Comparison of ENCODE assay signal across 18 mouse cellular contexts in genomic region chr8:114006587-114006986, GRCm38 (mm10).
"Had no signal": no experiment of that assay in that cellular context is flagged by ENCODE, and none has a peak within 500 bp of the region (broad histone marks: within the 10 kb centered on the region; RNA-seq: fewer than 3 reads in every experiment).

No protein-coding gene starts in this region.

- H3K4me3 ChIP-seq: layer of hippocampus, adult 2 months; limb, embryonic 12.5 days; limb, embryonic 15.5 days; neural tube, embryonic 12.5 days; neural tube, embryonic 15.5 days had no signal

- ATAC-seq: liver, postnatal 0 days; lung, postnatal 0 days had no signal

- H3K9ac ChIP-seq: limb, embryonic 12.5 days; limb, embryonic 15.5 days; liver, embryonic 14.5 days; liver, postnatal 0 days; lung, embryonic 14.5 days; neural tube, embryonic 12.5 days; neural tube, embryonic 15.5 days had no signal

- H3K36me3 ChIP-seq: limb, embryonic 12.5 days; limb, embryonic 15.5 days; neural tube, embryonic 12.5 days; neural tube, embryonic 15.5 days had no signal

- H3K27ac ChIP-seq: kidney, postnatal 0 days; layer of hippocampus, adult 2 months; limb, embryonic 12.5 days; limb, embryonic 15.5 days; liver, embryonic 14.5 days; macrophage; neural tube, embryonic 12.5 days; neural tube, embryonic 15.5 days had no signal

- H3K4me1 ChIP-seq: limb, embryonic 12.5 days; neural tube, embryonic 12.5 days; neural tube, embryonic 15.5 days had no signal

- DNase-seq: kidney, adult 2 months; kidney, postnatal 25 days; liver, postnatal 0 days; lung, embryonic 14.5 days; retina, postnatal 1 day; spleen, adult 18-20 months; thymus, adult 18-20 months; thymus, postnatal 36 days had no signal

- H3K9me3 ChIP-seq: limb, embryonic 12.5 days; limb, embryonic 15.5 days; neural tube, embryonic 12.5 days; neural tube, embryonic 15.5 days had no signal

- H3K4me2 ChIP-seq: limb, embryonic 12.5 days; limb, embryonic 15.5 days; liver, embryonic 11.5 days; lung, embryonic 14.5 days; neural tube, embryonic 12.5 days; neural tube, embryonic 15.5 days had no signal

- H3K27me3 ChIP-seq: limb, embryonic 12.5 days; limb, embryonic 15.5 days; neural tube, embryonic 12.5 days; neural tube, embryonic 15.5 days had no signal
